ENCODE assay signal across 16 mouse cellular contexts in the genomic region with DNA sequence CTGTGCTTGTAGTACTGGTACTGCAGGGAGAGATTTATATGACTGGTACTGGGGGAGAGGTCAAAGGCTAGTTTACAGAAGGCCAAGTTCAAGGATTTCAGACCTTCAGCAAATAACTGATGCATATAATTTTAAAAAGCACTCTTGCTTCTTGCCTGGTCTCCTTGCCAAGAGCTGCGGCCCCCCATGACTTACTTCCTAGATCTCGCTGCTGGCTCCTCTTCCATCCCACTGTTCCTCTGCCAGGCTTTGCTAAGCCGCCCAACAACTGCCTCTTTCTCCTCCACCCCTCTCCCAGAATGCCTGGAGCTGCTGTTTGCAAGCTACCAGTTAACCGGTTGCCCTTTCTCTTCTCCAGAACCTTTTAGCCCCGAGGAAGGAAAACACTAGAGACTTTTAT.
DNase-seq lines count a peak whose midpoint lies in the region.
"Had no signal": no experiment of that assay in that cellular context is flagged by ENCODE, and none has a peak within 500 bp of the region (broad histone marks: within the 10 kb centered on the region; RNA-seq: fewer than 3 reads in every experiment).

No protein-coding gene starts in this region.

- intact Hi-C loops in heart, postnatal 36 days (cut with DNase I): no loop called here
- intact Hi-C loops in left cerebral cortex, postnatal 4 days (cut with DNase I): no loop called here

- peak; percentile 0 for DNase-seq in gastrocnemius, adult 18-20 months (ENCODE audit: low spot score)
- DNase-seq in gastrocnemius, adult 8-10 months (ENCODE audit: low spot score in 2 of 2): no peak
- DNase-seq in heart, postnatal 4 days: peak; percentile 3
- DNase-seq in heart, postnatal 36 days: no peak
- peak; percentile 69 for DNase-seq in left cerebral cortex, postnatal 4 days
- DNase-seq in left cerebral cortex, adult 8-10 months (ENCODE audit: low spot score in 2 of 2): no peak
- DNase-seq in kidney, postnatal 14 days: peak; percentile 33
- DNase-seq in adrenal gland, postnatal 4 days (ENCODE audit: low spot score in 2 of 2): no peak
- DNase-seq: adrenal gland, postnatal 25 days; cerebellum, adult 18-20 months; cerebellum, postnatal 25 days; gastrocnemius, postnatal 10 days; layer of hippocampus, adult 9-11 months; lung, embryonic 14.5 days; thymus, adult 2 months; thymus, postnatal 36 days had no signal

Comparison
In these comparisons a context has a peak if more than half of its experiments do, and no peak if none do; other contexts are left out.
1. DNase-seq: peak in gastrocnemius, adult 18-20 months (single experiment), heart, postnatal 4 days (single experiment), left cerebral cortex, postnatal 4 days (single experiment) and kidney, postnatal 14 days (single experiment); none in gastrocnemius, adult 8-10 months (0 of 2), heart, postnatal 36 days (0 of 2), left cerebral cortex, adult 8-10 months (0 of 2) and adrenal gland, postnatal 4 days (0 of 2).